Mouse (Mus musculus) adrenal gland, adult 2 months (tissue): ENCODE measurements around the gene Usp5. TPM values are rescaled to one million over a fixed set of nuclear protein-coding genes. Genes with fewer than 3 reads are reported as not detected.
"Not testable (repeated sequence)": the region's sequence is repeated elsewhere in the genome, so short reads cannot be mapped to it uniquely, and the experiment has no call there.

Experiments
- DNase-seq: peaks from one replicate; pipeline ENCODE4 v3.0.0; 2021
- polyA plus RNA-seq: library from polyadenylated mRNA; depleted of rRNA; stranded (reverse); fragments of >200 nt; gene quantifications from 2 replicates; pipeline ENCODE4 v1.2.3, GENCODE M21; 2012
- total RNA-seq, 2 experiments: library from RNA; stranded (reverse); gene quantifications; 2 replicates each; pipeline ENCODE4 v1.2.3; 2021

Gene Usp5
- total and polyA plus RNA-seq, 3 experiments, result 103 to 132 (median 111) TPM

DNA sequence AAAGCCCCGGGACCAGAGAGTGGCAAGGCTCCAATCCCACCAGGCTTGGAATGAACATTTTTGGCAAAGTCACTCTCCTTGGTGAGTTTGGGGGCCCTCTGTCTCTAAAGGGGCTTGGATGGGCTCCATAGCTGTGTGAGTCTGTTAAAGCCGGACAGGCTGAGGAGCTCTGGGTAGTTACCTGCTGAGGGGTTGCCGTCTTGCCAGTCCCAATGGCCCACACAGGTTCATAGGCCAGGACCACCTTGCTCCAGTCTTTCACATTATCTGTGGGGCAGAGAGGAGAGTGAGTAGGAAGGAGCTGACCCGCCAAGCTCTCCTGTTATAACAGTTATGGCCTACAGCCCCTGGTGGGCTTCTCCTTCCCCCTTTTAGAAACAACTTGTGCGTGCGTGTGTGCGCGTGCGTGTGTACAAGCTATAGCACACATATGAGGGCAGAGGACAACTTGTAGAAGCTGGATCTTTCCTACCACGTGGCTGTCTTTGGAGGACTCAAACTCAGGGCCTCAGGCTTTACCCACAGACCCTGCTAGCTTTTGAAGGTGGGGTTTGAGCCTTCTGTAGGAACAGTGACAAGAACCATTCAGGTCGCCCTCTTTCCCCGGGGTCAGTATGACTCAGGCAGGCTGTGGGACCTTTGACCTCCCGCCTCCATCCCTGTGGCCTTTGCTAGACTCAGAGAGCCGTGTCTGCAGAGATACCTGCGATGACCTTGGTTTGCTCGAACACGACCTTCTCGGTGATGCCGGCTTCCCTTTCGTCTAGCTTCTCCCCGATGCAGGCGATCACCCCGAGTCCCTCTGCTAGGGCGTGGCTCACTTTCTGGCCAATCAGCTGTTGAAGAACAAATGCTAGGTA lies 17.4 kb downstream of the Usp5 start:
- peak; percentile 31 for DNase-seq

DNA sequence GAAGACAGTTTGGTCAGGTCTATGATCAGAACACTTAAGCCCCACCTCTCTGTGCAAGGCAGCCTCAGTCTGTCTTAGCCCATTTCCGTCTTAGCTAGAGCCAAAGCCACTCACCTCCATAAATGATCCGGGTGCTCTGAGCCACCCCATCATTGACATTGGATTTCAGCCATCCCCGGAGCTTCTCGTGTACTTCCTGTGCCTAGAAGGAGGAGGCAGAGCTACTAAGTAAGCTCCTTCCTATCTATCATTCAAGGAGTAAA lies 17.9 kb downstream of the Usp5 start:
- no peak for DNase-seq

DNA sequence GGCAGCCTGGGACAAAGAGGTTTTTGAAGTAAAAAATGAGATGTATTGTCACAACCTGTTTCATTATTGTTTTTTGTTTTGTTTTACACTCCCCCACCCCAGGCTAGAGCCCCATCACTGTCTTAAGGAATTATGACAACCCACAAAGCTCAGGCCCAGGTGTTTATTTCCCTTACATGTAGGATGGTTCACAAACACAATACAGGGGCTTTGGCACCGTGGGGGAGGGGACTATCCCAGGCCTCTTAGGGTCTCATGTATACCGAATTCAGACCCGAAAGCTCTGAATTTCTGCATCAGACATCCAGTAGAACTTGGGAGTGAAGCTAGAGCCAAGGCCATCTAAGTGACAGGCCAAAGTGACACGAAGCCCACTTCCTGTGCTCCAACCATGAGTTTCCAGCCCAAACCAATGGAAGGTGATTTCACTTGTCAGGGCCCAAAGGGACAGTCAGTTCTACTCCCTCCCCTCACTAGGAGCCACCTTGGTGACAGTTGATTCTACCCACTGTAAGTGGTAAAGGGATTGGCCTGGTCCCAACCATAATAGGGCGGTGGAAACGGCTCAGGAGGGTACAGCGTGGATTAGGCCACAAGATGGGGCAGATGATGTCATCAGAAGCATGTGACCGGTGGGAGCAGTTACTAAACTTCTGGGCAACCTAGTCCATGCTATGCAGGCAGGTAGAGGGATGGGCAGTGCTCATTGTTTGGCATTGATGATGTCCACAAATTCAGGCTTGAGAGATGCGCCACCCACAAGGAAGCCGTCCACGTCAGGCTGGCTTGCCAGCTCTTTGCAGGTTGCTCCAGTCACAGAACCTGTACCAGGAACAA lies 18.5 kb downstream of the Usp5 start:
- DNase-seq, result not testable (repeated sequence)

DNA sequence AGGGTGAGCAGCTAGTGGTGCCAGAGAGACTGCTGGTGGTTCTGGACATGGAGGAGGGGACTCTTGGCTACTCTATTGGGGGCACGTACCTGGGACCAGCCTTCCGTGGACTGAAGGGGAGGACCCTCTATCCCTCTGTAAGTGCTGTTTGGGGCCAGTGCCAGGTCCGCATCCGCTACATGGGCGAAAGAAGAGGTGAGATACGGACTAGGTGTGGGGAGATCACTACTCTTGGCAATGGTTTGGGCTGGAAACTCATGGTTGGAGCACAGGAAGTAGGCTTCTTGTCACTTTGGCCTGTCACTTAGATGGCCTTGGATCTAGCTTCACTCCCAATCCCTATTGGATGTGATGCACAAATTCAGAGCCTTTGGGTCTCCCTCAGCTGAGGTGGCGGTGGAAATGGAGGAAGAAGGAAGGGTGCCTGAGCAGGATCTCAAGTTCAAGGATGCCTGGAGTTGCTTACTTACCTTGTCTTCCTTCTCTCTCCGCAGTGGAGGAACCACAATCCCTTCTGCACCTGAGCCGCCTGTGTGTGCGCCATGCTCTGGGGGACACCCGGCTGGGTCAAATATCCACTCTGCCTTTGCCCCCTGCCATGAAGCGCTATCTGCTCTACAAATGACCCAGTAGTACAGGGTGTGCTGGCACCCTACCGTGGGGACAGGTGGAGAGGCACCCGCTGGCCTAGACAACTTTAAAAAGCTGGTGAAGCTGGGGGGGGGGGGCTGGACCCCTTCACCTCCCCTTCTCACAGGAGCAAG lies 19.3 kb downstream of the Usp5 start:
- no peak for DNase-seq

DNA sequence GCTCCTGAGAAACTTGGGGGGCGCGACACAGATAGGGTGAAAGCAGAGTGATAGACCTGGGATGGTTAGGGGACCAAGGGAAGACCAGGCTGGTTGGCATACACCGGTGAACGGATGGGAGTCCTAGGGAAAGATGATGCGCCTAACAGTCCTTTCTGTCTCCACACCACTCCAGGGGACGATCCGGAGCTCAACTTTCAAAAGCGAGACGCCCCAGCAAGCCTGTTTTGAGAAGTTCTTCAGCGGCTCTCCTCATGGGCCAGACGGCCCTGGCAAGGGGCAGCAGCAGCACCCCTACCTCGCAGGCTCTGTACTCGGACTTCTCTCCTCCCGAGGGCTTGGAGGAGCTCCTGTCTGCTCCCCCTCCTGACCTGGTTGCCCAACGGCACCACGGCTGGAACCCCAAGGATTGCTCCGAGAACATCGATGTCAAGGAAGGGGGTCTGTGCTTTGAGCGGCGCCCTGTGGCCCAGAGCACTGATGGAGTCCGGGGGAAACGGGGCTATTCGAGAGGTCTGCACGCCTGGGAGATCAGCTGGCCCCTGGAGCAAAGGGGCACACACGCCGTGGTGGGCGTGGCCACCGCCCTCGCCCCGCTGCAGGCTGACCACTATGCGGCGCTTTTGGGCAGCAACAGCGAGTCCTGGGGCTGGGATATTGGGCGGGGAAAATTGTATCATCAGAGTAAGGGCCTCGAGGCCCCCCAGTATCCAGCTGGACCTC lies 20.1 kb downstream of the Usp5 start:
- DNase-seq, result peak; percentile 92

DNA sequence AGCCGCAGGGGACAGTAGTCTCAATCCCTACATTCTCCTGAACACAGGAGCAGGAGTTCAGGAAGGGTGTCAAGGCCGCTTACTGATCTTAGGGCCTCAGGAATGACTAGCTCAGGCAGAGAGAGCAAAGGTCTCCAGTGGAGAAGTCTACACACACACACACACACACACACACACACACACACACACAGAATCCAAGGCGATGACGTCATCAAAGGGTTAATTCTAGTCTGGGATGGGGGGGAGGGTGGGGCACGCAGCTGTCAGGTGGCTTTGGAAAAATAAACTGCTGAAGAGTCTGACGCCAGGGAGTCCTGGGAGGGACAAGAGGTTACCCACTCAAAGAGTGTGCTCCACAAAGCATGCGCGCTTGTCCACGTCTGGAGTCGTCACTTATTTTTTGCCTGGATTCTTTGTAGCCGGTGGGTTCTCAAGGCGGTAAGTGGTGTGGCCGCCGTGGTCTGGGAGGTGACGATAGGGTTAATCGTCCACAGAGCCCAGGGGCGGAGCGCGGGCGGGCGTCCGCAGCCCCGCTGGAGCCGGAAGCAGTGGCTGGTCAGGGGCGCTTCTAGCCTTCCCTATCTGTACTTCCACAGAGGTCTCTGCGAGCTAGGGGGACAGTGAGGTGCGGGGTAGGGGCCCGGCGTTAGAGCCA lies 20.8 kb downstream of the Usp5 start, which contains the start of gene Spsb2:
TSS of gene Spsb2 (plus strand) at position 304 of the 655 bp plus-strand sequence.
- peak; percentile 89 for DNase-seq

DNA sequence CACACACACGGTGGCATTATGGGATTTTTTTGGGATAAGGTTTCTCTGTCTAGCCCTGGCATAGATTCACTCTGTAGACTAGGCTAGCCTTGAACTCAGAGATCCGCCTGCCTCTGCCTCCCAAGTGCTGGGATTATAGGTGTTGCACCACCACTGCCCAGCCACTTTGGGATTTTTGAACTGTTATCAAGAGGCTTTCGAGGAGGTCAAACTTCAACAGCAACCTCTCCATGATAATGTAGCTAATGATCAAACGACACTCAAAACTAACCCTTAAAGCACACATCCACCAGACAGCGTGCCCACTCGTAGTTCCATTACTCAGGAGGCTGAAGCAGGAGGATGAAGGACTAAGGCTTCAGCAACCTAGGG lies 21.3 kb downstream of the Usp5 start:
- no peak for DNase-seq

DNA sequence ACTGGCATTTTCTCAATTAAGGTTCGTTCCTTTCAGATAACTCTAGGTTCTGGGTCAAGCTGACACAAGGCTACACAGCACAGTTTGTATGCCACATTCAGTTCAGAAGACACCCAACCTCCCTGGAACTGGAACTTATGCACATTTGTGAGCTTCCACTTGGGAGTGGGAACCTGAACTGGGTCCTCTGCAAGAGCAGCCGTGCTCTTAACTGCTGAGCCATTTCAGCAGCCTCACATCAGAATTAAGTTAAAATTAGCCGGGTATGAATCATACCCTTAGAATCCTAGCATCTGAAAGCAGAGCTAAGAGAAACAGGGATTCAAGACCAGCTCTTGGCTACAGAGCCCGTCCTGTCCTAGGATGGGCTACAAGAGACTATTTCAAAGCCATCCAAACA lies 21.9 kb downstream of the Usp5 start:
- no peak for DNase-seq

DNA sequence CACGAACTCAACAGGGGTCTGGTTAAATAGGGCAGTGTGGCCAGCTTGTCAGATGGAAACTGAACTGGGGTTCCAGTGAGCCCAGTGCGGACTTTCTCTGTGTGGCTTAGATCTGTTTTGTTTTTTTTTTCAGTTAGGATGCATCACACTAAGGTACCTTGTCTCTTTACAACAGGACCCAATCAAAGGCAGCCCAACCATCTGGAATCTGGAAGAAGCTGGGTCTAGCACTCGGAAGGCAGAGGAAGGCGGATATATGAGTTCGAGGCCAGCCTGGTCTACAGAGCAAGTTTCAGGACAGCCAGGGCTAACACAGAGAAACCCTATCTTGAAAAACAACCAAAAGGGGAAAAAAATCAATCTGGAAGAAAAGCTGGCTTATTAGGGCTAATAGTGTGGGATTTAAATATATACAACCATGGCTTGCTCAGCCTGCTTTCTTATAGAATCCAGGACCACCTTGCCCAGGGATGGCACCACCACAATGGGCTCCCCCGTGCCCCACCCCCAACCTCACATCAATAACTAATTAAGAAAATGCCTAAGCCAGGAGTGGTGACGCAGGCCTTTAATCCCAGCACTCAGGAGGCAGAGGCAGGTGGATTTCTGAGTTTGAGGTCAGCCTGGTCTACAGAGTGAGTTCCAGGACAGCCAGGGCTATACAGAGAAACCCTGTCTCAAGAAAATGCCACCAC lies 22.7 kb downstream of the Usp5 start:
- no peak for DNase-seq

DNA sequence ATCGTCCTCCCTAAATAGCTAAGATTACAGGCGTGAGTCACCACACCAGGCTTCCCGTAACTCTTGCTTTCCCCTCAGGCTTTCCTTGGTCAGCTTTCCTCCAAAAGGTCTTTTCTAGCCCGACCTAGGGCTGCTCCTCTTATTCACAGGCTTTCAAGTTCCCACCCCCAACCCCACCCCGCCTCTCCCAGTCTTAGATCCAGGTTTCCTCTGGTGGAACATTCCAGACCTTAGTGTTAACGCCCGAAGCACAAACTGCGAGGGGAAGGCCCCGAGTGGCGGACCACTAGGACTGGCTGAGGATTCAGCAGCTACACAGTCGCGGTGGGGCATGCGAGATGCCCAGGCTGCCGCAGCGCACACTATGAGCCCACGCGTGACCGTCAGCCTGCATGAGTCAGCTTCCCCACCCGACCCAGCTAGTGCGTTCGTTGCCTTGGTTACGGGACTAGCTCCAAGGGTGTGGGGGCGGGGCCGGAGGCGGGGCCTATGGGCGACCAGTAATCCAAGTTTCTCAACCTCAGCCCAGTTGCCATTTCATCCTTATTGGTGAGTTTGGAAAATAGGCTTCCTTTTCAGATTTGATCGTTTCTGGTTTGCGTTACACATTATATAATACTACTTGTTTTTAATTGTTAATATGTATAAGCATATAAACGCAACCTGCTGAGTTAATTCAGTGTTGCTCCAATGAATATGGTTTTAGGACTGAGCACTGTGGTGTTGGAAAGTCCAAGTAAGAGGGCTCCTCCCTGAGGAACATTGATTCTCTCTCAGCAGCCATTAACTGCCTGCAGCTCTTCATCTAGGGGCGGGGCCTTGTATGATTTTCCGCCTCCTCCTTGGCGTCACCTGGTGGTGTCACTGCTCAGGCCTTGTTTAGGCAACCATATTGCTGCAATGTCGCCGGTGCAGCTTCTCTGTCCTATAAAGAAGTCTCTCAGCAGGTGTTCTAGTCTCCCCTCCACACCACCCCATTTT lies 23.7 kb downstream of the Usp5 start:
- DNase-seq, result peak; percentile 98

DNA sequence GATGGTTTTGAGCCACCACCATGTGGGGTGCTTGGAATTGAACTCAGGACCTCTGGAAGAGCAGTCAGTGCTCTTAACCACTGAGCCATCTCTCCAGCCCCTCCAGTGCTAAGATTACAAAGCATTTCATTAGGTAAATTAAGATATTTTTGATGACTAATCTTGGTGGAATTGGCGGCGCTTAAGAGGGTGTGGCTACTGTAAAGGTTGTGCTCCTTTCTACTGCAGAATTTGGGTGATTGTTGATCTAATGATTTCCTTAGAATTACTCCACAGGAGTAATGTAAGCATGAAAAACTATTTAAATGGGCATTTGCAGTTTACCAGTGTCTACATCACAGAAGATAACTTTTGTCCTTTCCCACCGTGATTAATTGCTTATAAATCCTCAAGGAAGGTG lies 24.9 kb downstream of the Usp5 start:
- no peak for DNase-seq

DNA sequence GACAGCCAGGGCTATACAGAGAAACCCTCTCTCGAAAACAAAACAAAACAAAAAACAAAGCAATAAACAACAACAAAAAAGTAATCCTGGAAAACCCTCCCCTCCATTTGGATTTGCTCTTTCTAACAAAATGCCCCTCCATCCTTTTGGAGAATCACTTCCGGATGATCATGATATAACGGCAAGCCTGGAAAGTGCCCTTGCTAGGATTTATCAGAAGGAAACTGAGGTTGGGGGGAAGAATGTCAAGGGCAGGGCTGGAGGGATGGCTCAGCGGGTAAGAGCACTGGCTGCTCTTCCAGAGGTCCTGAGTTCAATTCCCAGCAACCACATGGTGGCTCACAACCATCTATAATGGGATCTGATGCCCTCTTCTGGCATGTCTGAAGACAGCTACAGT lies 25.6 kb downstream of the Usp5 start:
- not testable (repeated sequence) for DNase-seq

DNA sequence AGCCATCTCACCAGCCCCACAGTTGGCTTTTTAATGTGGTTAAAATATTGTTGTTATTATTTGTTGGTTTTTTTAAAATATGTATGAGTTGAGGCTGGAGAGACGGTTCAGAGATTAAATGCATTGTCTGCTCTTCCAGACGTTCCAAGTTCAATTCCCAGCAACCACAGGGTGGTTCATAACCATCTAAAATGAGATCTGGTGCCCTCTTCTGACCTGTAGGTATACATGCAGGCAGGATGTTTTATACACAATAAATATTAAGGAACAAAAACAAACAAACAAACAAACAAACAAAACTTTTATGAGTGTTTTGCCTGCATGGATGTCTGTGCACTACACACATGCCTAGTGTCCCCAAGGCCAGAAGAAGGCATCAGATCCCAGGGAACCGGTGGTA lies 26.2 kb downstream of the Usp5 start:
- no peak for DNase-seq

DNA sequence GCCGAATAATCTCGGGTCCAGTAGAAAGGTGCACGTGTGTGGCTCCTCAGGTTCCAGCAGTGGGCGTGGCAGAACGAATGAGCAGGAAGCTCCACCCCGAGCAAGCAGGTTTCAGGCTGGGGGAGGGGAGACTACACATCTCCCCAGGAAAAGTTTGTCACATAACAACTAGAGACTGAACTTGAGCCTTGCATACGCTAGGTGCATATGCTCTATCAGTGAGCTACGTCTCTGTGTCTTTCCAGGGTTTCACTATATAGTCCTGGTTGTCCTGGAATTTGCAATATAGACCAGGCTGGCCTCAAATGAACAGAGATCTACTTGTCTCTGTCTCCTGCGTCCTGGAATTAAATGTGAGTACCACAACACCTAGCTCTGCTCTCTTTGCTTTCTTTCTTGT lies 26.9 kb downstream of the Usp5 start:
- DNase-seq, result not testable (repeated sequence)

DNA sequence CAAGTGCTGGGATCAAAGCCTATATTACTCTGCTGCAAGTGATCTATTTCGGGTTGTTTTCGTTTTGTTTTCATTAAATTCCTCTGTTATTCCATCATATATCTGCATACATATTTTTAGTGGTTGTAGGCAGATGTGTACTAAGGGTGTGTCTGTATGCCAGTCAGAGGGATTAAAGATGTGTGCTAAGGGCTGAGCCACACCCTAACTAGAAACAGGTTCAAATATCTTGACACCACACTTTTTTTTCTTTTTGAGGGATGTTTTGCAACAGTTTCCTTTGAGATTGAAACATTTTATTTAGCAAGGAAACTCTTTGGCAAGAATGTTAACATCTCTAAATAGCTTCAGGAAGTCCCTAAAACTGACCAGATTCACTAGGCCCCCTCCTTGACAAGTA lies 33.1 kb downstream of the Usp5 start:
- DNase-seq, result no peak

DNA sequence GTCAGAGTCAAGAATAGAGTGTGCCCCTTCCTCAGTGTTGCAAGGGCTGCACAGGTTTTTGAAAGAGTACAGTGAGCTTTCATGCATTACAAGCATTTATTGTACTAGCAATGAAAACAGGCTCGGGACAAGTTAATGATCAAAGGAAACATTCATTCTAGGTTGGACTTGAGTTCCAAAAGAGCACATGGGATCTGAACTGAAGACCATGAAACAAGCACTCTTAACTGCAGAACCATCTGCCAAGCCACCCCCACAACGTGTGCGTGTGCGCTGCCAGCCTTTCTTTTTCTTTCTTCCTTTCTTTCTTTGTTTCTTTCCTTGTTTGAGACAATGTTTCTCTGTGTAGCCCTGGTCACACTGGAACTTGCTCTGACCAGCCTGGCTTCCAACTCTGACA lies 33.5 kb downstream of the Usp5 start:
- DNase-seq, result no peak

DNA sequence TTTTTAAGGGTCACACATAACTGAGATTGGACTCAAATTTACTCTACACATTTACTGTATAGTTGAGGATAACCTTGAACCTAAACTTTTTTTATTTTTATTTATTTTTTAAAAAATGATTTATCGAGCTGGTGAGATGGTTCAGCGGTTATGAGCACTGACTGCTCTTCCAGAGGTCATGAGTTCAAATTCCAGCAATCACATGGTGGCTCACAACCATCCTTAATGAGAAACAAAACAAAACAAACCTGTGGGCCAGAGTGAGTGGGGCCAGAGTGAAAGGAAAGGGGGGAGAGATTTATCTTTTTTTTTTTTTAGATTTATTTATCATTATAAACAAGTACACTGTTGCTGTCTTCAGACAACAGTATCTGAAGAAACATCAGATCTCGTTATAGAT lies 37.4 kb downstream of the Usp5 start:
- DNase-seq, result no peak

DNA sequence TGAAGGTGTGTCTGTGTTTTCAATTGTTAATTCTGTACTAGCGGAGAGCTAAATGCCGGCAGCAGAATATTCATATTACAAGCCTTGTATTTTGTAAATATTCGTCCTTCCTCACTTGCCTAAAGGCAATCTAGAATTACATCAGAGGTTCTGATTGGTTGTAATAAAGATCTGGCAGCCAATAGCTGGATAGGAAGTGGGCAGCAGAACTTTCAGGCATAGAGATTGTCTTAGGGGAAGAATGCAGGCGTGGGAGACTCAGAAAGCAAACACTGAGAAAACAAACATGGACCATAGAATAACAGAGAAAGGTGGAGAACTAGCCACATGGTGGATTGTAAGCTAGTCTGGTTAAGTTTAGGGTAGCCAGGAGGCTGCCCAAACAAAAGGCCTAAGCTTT lies 39.2 kb downstream of the Usp5 start:
- no peak for DNase-seq

DNA sequence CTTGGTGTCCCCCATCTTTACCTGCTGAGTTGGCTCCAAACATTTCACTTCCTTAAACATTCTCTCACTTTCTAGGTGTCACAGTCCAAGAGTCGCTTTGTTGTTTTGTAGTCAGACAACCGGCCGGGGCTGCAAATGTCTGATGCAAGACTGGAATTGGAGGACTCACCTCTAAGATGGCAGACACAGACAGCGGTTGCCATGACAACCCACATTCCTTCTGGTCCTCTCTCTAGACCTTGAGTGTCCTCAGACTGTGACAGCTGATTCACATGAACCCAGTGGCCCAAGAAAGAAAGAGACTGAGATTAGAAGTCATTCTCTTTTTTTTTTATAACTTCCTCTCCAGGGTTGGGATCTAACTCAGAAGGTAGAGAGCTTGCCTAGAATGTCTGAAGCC lies 39.8 kb downstream of the Usp5 start:
- no peak for DNase-seq

DNA sequence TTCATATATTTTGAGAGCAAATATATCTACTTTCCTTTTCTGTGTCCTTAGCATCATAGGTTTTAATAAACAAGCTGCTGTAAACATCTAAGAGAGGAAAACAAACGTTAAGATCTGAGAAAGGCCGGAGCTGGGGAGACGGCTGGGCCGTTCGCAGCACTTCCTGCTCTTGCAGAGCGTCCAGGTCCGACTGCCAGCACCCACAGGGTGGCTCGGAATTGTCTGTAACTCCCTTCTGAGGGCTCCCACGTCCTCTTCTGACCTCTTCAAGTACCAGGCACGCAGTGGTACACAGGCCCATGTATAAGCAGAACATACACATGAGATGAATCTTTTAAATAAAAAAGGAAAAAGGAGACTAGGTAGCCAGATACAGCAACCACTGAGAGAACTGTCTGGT lies 41.6 kb downstream of the Usp5 start:
- DNase-seq, result no peak
